Mouse (Mus musculus) forebrain, embryonic 11.5 days (tissue): Measurements from ENCODE around the gene Cacna2d3. TPM values are rescaled to one million over a fixed set of nuclear protein-coding genes. Genes with fewer than 3 reads are reported as not detected.

Experiments used
- ATAC-seq: fragments of 200-750 bp; cut with Nextera tagmentation; replicated peaks from 2 replicates; pipeline ENCODE4 v1.8.0; 2017; ENCODE audit warnings: moderate TSS enrichment; ENCODE audit not compliant: low FRiP score
- DNase-seq: peaks from one replicate; pipeline ENCODE4 v3.0.0-alpha.2; 2017; ENCODE audit warnings: low spot score
- H3K27ac ChIP-seq: fragments of 300-500 bp; sonication (generic); 2 replicates; pipeline ENCODE4 v1.5.1; 2014; ENCODE audit warnings: low read depth, low read length
- H3K27me3 ChIP-seq: fragments of 300-500 bp; sonication (generic); 2 replicates; pipeline ENCODE4 v1.6.1; 2014; ENCODE audit warnings: mild to moderate bottlenecking, low read length, mixed read lengths; ENCODE audit not compliant: control insufficient read depth, insufficient read depth
- H3K36me3 ChIP-seq: fragments of 300-500 bp; sonication (generic); 2 replicates; pipeline ENCODE4 v1.6.1; 2014; ENCODE audit warnings: mild to moderate bottlenecking, low read length, moderate library complexity, mixed read lengths; ENCODE audit not compliant: control insufficient read depth, insufficient read depth
- H3K4me1 ChIP-seq: fragments of 300-500 bp; sonication (generic); replicated peaks from 2 replicates; pipeline ENCODE4 v1.6.1; 2014; ENCODE audit warnings: low read length, mixed read lengths; ENCODE audit not compliant: control insufficient read depth, insufficient read depth
- H3K4me2 ChIP-seq: fragments of 300-500 bp; sonication (generic); 2 replicates; pipeline ENCODE4 v1.6.1; 2014; ENCODE audit warnings: low read depth, mild to moderate bottlenecking, low read length, moderate library complexity, mixed read lengths; ENCODE audit not compliant: severe bottlenecking
- H3K4me3 ChIP-seq: fragments of 300-500 bp; sonication (generic); 2 replicates; pipeline ENCODE4 v1.5.1; 2014; ENCODE audit warnings: low read depth, low read length
- H3K9ac ChIP-seq: fragments of 300-500 bp; sonication (generic); 2 replicates; pipeline ENCODE4 v1.6.1; 2014; ENCODE audit warnings: low read length
- H3K9me3 ChIP-seq: fragments of 300-500 bp; sonication (generic); 2 replicates; pipeline ENCODE4 v1.6.1; 2016; ENCODE audit warnings: low read length, mixed read lengths; ENCODE audit not compliant: control insufficient read depth
- WGBS: fragments of 180-500 bp; shearing (Covaris S2); extraction: QIAGEN DNeasy Blood & Tissue Kit; methylation state at CpG from one replicate; pipeline ENCODE4 v1.1.7; 2014; 5-methylcytosine and 5-hydroxymethylcytosine counted together
- polyA plus RNA-seq: library from polyadenylated mRNA; unstranded; fragments of >200 nt; fragmentation: Nextera tagmentation; extraction: Ambion mirVana; gene quantifications from 2 replicates; pipeline ENCODE4 v1.2.1, GENCODE M21; 2014

Cacna2d3 gene
- polyA plus RNA-seq, 1 experiment from 2014 or later: 4.5 TPM

DNA sequence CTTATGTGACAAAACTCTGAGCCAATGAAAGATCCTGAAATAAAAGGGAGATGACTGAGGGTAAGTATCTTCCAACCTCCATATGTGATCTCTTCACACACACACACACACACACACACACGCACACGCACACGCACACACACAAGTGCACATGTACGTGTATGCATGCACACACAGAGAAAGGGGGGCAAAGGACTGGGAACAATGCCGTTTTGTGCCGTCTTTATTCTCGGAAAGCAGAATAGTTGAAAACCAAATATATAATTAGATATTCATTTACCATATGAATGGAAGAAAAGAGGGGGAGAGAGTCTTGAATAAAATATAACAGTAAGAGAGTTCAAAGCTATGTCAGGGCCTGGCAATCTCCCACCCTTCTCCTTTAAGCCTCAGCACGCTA is 163.2 kb downstream of the Cacna2d3 start:
- no peak overlapping the region for H3K9ac ChIP-seq
- no peak overlapping the region for H3K4me3 ChIP-seq
- no peaks in the 10 kb centered on the region for H3K9me3 ChIP-seq
- H3K27ac ChIP-seq: no peak overlapping the region
- no peak overlapping the region for H3K4me2 ChIP-seq
- ATAC-seq (no peak), DNase-seq (no peak)
- no peaks in the 10 kb centered on the region for H3K36me3 ChIP-seq
- H3K4me1 ChIP-seq: 0 out of 2 replicates have a peak, but pooled peaks cover 2% of the 10 kb centered on the region
- no peaks in the 10 kb centered on the region for H3K27me3 ChIP-seq
- WGBS: 92% methylated on average over 8 of the region's 8 CpGs

DNA sequence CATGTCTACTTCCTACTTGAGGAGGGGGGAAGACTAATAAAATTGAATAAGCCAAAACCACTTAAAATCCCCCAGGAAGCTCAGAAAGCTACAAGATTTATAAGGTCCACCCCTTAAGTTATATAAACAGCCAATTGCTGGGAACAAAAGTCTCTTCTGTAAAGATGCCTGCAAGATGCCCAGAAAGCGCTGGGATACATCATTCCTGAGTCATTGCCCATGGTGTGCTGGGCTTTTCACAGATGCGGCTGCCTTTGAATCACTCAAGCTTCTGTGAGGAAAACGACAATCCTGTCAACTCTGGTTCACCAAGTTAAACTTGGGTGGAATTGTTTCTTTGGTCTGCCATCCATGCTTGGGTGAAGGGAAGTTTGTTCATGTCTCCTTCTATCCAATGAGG is 165.5 kb downstream of the Cacna2d3 start:
- DNase-seq (no peak), ATAC-seq (no peak)
- no peaks in the 10 kb centered on the region for H3K9me3 ChIP-seq
- no peaks in the 10 kb centered on the region for H3K4me1 ChIP-seq
- no peak overlapping the region for H3K4me2 ChIP-seq
- H3K4me3 ChIP-seq: no peak overlapping the region
- no peak overlapping the region for H3K9ac ChIP-seq
- 90% methylated on average over 3 of the region's 3 CpGs for WGBS
- no peaks in the 10 kb centered on the region for H3K27me3 ChIP-seq
- H3K36me3 ChIP-seq: no peaks in the 10 kb centered on the region
- H3K27ac ChIP-seq: no peak overlapping the region

DNA sequence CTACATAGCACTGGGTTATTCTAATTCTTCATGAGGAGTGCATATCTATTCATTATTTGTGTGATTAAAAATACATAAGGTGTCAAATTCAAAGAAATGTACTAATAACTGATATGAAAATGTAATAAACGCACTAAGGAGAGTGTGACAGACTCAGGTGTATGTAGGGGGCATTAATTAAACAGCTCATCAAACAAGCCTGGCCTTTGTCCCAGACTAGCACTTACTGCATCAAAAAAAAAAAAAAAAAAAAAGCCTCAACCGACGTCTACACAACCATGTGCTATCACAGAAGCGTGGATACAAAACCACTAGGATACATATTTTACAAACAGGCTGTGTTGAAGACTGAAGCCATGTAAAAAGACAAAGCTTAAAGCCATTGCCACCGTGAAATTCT is 169.2 kb downstream of the Cacna2d3 start:
- ATAC-seq: no peak
- Histone ChIP-seq H3K27ac (no peak overlapping the region), H3K36me3 (no peaks in the 10 kb centered on the region), H3K4me3 (no peak overlapping the region), H3K4me1 (no peaks in the 10 kb centered on the region), H3K27me3 (no peaks in the 10 kb centered on the region), H3K4me2 (no peak overlapping the region), H3K9ac (no peak overlapping the region), H3K9me3 (no peaks in the 10 kb centered on the region)
- 89% methylated on average over 5 of the region's 5 CpGs for WGBS
- DNase-seq: no peak

DNA sequence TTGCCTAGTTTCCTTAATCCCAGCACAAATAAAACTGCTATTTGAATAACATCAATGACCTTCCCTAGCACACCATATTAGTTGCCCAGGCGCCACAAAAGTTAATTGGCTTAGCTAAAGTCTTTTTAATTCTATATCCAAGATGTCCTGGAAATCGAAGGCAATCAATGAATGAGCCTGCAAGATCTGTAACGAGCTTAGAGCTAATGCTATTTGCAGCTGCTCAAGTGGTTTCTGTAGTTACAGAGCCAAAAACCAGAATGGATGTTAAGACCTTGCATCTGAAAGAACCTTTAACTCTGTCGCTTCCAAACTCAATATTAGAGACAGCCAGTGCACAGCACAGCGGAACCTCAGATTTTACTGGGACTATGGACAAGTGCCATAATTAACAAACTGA is 173.0 kb downstream of the Cacna2d3 start:
- DNase-seq: no peak
- WGBS: 43% methylated on average over 5 of the region's 5 CpGs

DNA sequence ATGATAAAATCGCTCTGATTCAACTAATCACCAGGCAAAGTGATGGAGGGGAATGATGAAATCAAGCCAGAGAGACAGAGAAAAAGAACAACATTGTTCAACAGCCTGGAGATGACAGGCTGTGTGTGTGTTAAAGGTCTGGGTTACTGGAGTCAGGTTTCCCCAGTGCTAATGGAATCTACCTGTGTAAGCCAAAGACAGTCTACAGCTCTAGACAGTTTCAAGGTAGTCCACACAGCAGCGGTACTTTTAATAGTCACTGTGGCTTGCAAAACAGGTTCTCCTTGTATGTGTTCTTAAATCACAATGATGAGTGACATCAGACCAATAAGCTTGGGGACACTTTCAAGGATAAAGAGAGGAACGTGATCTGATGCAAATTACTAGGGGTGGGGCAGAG is 191.1 kb downstream of the Cacna2d3 start:
- H3K27me3 ChIP-seq: no peaks in the 10 kb centered on the region
- ATAC-seq (no peak), DNase-seq (no peak)
- 83% methylated on average over 3 of the region's 3 CpGs for WGBS
- no peak overlapping the region for H3K4me3 ChIP-seq
- H3K9ac ChIP-seq: no peak overlapping the region
- no peaks in the 10 kb centered on the region for H3K36me3 ChIP-seq
- H3K9me3 ChIP-seq: no peaks in the 10 kb centered on the region
- H3K27ac ChIP-seq: no peak overlapping the region
- no peak overlapping the region for H3K4me2 ChIP-seq
- 0 out of 2 replicates have a peak, but pooled peaks cover 2% of the 10 kb centered on the region for H3K4me1 ChIP-seq

More for the DNA sequence above, 173.0 kb downstream of the Cacna2d3 start:
- Histone ChIP-seq H3K36me3 (no peaks in the 10 kb centered on the region), H3K4me3 (no peak overlapping the region), H3K9ac (no peak overlapping the region), H3K4me2 (no peak overlapping the region), H3K27ac (no peak overlapping the region), H3K4me1 (no peaks in the 10 kb centered on the region), H3K27me3 (no peaks in the 10 kb centered on the region), H3K9me3 (no peaks in the 10 kb centered on the region)
- no peak for ATAC-seq

DNA sequence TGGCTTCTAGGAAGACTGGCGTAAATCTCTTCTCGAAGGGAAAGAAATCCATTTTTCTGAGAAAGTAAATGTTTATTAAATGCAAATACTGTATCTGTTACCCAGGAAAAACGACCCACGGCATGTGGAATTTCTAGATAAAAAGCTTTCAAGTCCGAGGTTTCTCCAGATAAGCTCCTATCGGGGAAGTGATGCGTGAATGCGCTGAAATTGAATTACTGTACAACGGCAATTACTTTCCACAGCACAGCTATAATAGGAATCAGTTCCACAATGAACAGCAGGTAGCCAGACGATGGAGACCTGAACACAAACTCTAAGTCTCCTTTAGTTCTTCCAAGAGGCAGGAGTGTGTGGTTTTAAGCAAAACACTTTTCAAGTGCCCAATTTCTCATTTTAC is 193.0 kb downstream of the Cacna2d3 start:
- no peaks in the 10 kb centered on the region for H3K36me3 ChIP-seq
- no peak overlapping the region for H3K4me2 ChIP-seq
- 74% methylated on average over 10 of the region's 10 CpGs for WGBS
- no peak overlapping the region for H3K27ac ChIP-seq
- no peaks in the 10 kb centered on the region for H3K9me3 ChIP-seq
- H3K4me1 ChIP-seq: 0 out of 2 replicates have a peak, but pooled peaks cover 2% of the 10 kb centered on the region
- H3K9ac ChIP-seq: no peak overlapping the region
- H3K4me3 ChIP-seq: no peak overlapping the region
- no peak for ATAC-seq
- no peak for DNase-seq
- no peaks in the 10 kb centered on the region for H3K27me3 ChIP-seq

DNA sequence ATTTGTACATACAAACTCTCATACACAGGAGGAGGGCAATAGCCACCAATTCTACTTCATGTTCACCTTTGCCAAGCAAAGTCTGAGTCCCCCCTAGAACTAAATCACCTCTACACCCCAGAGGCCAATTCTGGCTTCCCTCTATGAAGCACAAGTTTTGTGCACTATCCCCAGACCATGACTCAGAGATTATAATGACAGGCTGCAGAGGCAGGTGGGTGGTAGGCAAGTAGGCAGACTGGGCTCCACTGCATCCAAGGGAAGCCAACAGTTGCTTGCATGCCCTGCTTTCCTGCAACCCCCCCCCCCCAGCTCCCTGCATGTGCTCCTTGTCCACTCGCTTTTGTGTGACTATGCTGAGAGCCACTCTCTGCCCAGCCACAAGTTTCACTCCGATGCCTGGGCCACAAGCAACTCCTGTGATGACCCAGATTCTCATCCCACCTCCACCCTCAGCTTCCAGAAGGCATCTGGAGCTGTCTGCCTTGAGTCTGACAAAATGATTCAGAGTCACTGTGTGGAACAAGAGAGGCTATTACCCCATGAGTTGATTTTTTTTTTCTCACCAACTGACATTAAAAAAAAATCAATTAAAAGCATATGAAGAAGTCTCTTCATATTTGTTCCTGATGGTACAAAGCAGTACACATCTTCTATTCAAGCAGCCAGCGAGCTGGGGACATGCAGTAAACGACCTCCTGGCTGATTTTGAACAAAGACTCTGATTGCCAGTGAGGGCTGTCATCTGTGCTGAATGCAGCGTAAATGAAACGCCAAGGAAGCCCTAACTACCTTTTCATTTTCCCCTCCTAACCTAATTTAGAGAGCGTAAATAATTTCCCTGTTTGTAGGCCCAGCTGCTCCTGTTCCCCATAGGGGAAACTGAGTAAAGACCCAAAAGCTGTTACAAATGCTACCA is 201.7 kb downstream of the Cacna2d3 start:
- no peak for DNase-seq
- 37% methylated on average over 7 of the region's 7 CpGs for WGBS

DNA sequence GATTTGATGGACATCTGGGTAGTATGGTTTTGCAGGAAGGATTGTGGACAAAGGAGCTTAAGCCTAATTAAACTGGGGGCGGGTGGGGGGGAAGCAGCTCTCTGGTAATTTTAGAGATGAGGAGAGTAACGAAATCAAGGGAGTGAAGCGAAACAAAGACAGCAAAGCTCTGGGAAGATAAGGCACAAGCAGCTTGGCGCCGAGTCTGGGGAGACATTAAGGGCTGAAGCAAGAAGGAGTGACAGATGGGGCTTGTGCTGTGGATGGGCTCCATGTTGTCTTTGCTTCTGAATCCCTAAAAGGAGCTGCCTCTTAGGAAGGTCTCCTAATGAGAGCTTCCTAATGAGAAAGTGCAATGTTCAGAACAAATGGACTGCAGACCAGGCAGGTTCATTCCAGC is 219.0 kb downstream of the Cacna2d3 start:
- Histone ChIP-seq H3K9me3 (no peaks in the 10 kb centered on the region), H3K4me3 (no peak overlapping the region), H3K36me3 (no peaks in the 10 kb centered on the region), H3K27ac (no peak overlapping the region), H3K27me3 (no peaks in the 10 kb centered on the region), H3K4me1 (no peaks in the 10 kb centered on the region), H3K9ac (no peak overlapping the region), H3K4me2 (no peak overlapping the region)
- 29% methylated on average over 5 of the region's 5 CpGs for WGBS
- ATAC-seq (no peak), DNase-seq (no peak)

More for the DNA sequence above, 201.7 kb downstream of the Cacna2d3 start:
- Histone ChIP-seq H3K27me3 (no peaks in the 10 kb centered on the region), H3K9ac (no peak overlapping the region), H3K4me1 (no peaks in the 10 kb centered on the region), H3K9me3 (no peaks in the 10 kb centered on the region), H3K4me2 (no peak overlapping the region), H3K36me3 (no peaks in the 10 kb centered on the region), H3K4me3 (no peak overlapping the region), H3K27ac (no peak overlapping the region; the same call in 1 of the 2 replicates)
- ATAC-seq: no peak
